ENCODE assay signal across 8 mouse cellular contexts in the genomic region with DNA sequence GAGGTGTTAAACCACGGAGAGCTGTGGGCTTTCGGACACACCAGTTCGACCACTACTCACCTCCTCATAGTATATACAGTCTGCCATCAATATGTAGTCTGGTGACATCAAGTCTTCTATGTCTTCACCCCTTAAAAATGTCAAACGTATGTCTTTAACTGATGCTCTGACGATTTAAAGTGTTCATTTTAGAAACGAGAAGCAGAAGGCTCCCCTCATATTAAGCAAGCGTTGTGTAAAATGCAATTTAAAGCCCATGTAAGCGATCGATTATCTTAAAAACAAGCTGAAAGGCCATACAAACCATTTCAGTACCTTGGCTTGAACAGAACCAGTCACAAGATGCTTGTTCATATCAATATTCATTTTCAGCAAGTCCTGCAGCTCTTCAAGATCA. TPM values are rescaled to one million over a fixed set of nuclear protein-coding genes. Genes with fewer than 3 reads are reported as not detected.
DNase-seq lines count a peak whose midpoint lies in the region; ATAC-seq and TF ChIP-seq lines count a peak whose summit lies in the region.

No protein-coding gene starts in this region.

- peak overlapping the region; percentile 62 for H3K4me2 ChIP-seq in limb, embryonic 14.5 days (replicated peaks; ENCODE audit: low read depth, low read length, severe bottlenecking)

- no peak for TF ChIP-seq POLR2A in cerebellum, adult 2 months (IDR thresholded peaks at IDR 0.05; ENCODE audit: borderline replicate concordance, insufficient read depth, low read length)
- TF ChIP-seq POLR2A in testis, adult 2 months (IDR thresholded peaks at IDR 0.05; ENCODE audit: control insufficient read depth, low read depth, low read length): no peak
- TF ChIP-seq POLR2A in limb, embryonic 14.5 days (IDR thresholded peaks at IDR 0.05; ENCODE audit: borderline replicate concordance, extremely low read depth, insufficient read depth, insufficient read length): no peak

- DNase-seq in cerebellum, adult 2 months: no peak
- no peak for DNase-seq in cerebellum, adult 9-10 months
- no peak for DNase-seq in testis, postnatal 14 days (ENCODE audit: low spot score)
- no peak for DNase-seq in limb, embryonic 14.5 days (ENCODE audit: low spot score)
- DNase-seq in urinary bladder, adult 2 months (ENCODE audit: low spot score): no peak
- no peak for DNase-seq in ovary, postnatal 36 days (ENCODE audit: low spot score)
- DNase-seq in layer of hippocampus, postnatal 36 days: no peak

- no peak for TF ChIP-seq CTCF in cerebellum, adult 2 months (IDR thresholded peaks at IDR 0.05; ENCODE audit: borderline replicate concordance, insufficient read depth, low read depth, low read length)
- TF ChIP-seq CTCF in testis, adult 2 months (IDR thresholded peaks at IDR 0.05; ENCODE audit: control insufficient read depth, insufficient read depth, insufficient replicate concordance, low read depth, low read length): no peak

- H3K4me3 ChIP-seq in cerebellum, adult 2 months (replicated peaks; ENCODE audit: insufficient read depth, low read depth, low read length): peak overlapping the region; percentile 88
- peak overlapping the region; percentile 83 for H3K4me3 ChIP-seq in testis, adult 2 months (ENCODE audit: control insufficient read depth, low read depth, low read length)
- peak overlapping the region; percentile 88 for H3K4me3 ChIP-seq in limb, embryonic 14.5 days (replicated peaks; ENCODE audit: low read length)

- no peaks in the 10 kb centered on the region for H3K27me3 ChIP-seq in cerebellum, adult 2 months (ENCODE audit: control insufficient read depth, insufficient read depth, low read length)
- H3K27me3 ChIP-seq in testis, adult 2 months (ENCODE audit: control insufficient read depth, insufficient read depth, low read length): no peaks in the 10 kb centered on the region
- no peaks in the 10 kb centered on the region for H3K27me3 ChIP-seq in limb, embryonic 14.5 days (ENCODE audit: control insufficient read depth, insufficient read depth, low read length)

- 19% methylated on average over 9 of the region's 9 CpGs for WGBS in cerebellum, adult 2 months
- WGBS in limb, embryonic 14.5 days: 17% methylated on average over 9 of the region's 9 CpGs

- ATAC-seq in limb, embryonic 14.5 days (ENCODE audit: low FRiP score, low read depth): no peak

- H3K27ac ChIP-seq in cerebellum, adult 2 months (ENCODE audit: insufficient read depth, low read length): peak overlapping the region; percentile 74; the same call in 1 of the 2 replicates
- peak overlapping the region; percentile 70 for H3K27ac ChIP-seq in testis, adult 2 months (ENCODE audit: control insufficient read depth, insufficient read depth, low read depth, low read length)
- peak overlapping the region; percentile 76 for H3K27ac ChIP-seq in limb, embryonic 14.5 days (replicated peaks; ENCODE audit: low read depth, low read length)

- H3K36me3 ChIP-seq in testis, adult 2 months (ENCODE audit: control insufficient read depth, insufficient read depth, low read length): peaks cover 1% of the 10 kb centered on the region
- peaks cover 55% of the 10 kb centered on the region for H3K36me3 ChIP-seq in limb, embryonic 14.5 days (ENCODE audit: control insufficient read depth, insufficient read depth, low read length)

- no peaks in the 10 kb centered on the region for H3K9me3 ChIP-seq in limb, embryonic 14.5 days (ENCODE audit: control insufficient read depth, low read length)

- peak overlapping the region; percentile 90 for H3K9ac ChIP-seq in limb, embryonic 14.5 days (ENCODE audit: low read depth, low read length, severe bottlenecking)

- 0 out of 2 replicates have a peak, but pooled peaks cover 3% of the 10 kb centered on the region for H3K4me1 ChIP-seq in cerebellum, adult 2 months (ENCODE audit: control insufficient read depth, insufficient read depth, low read length)
- H3K4me1 ChIP-seq in testis, adult 2 months (ENCODE audit: control insufficient read depth, insufficient read depth, low read length): no peaks in the 10 kb centered on the region
- peaks cover 12% of the 10 kb centered on the region; the same call in 1 of the 2 replicates for H3K4me1 ChIP-seq in limb, embryonic 14.5 days (ENCODE audit: control insufficient read depth, insufficient read depth, low read length)

RNA-seq across cellular contexts. Expression of a gene that starts 0.6 kb away (rescaled TPM):
- 29.4 and 30.0 TPM in 2 replicates for polyA plus RNA-seq in cerebellum, adult 2 months (2012; rRNA removed)
- polyA plus RNA-seq in testis, adult 2 months (2012; rRNA removed): 4.3 and 4.6 TPM in 2 replicates
- polyA plus RNA-seq in limb, embryonic 14.5 days (2012; rRNA removed): 15.1 and 21.3 TPM in 2 replicates
- 28.2 and 29.3 TPM in 2 replicates for polyA plus RNA-seq in limb, embryonic 14.5 days (2014; fragmentation: Nextera tagmentation; extraction: Ambion mirVana)
- 9.4 and 9.8 TPM in 2 replicates for polyA plus RNA-seq in urinary bladder, adult 2 months (2012; rRNA removed)
- 10 to 100 TPM; 18.2 to 19.3 TPM for total RNA-seq in layer of hippocampus, postnatal 36 days (2021)
